Mouse (Mus musculus) brain, embryonic 14.5 days (tissue): ENCODE data around the gene Pla2g3.

ENCODE experiments used
- CTCF ChIP-seq: fragments of 200-500 bp; IDR thresholded peaks from 2 replicates; pipeline ENCODE4 v1.5.1; 2012; ENCODE audit warnings: inconsistent platforms, mild to moderate bottlenecking, moderate library complexity, borderline replicate concordance; ENCODE audit not compliant: insufficient read depth, insufficient read length; ENCODE audit errors: extremely low read depth
- POLR2A ChIP-seq: fragments of 200-500 bp; IDR thresholded peaks from 2 replicates; pipeline ENCODE4 v1.6.1; 2012; ENCODE audit warnings: mild to moderate bottlenecking, inconsistent platforms, borderline replicate concordance; ENCODE audit not compliant: poor library complexity, insufficient read depth, insufficient read length, severe bottlenecking; ENCODE audit errors: extremely low read depth

GRCm38 (mm10) chr11:3539111-3539825 lies 51.2 kb downstream of the Pla2g3 start:
- no peak for TF ChIP-seq CTCF
- TF ChIP-seq POLR2A, result peak; percentile 72; the same call in 1 of the 2 replicates
